Mouse (Mus musculus): ENCODE data around the gene Ctcf.
A peak's percentile ranks its signal among the peaks of the same experiment; 100 is the strongest.

Gene Ctcf

DNA sequence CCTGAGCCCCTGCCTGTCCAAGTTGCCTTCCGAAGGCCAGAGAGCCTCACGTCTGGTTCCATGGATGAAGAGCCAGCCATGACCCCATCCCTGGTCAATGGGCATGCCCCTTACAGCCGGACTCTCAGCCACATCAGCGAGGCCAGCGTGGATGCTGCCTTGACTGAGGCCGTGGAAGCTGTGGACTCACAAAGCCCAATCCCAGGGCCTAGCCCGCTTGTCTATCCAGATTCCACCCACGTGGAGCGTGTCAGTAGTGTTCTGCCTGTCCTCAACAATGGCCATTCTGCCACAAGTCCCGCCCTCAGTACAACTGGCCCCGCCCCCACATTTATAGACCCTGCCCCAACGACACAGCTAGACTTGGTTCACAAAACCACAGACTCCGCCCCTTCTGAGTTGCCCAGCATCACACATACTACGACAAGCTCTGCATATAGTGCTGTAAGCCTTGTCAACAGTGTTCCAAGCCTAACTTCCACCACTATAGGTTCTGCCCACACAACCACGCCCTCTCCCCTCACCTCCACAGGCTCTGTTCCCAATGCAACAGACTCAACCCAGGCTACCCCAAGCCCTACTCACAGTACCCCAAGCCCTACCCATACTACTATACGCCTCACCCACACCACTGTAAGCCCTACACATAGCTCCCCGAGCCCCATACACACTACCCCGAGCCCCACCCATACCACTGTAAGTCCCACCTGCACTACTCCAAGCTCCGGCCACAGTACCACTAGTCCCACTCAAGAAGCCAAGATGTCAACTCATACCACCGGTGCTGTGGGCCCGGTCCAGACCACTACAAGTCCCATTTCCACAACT is 18.7 kb upstream of the Ctcf start:
- no peak for DNase-seq (ENCODE audit: low read depth)

DNA sequence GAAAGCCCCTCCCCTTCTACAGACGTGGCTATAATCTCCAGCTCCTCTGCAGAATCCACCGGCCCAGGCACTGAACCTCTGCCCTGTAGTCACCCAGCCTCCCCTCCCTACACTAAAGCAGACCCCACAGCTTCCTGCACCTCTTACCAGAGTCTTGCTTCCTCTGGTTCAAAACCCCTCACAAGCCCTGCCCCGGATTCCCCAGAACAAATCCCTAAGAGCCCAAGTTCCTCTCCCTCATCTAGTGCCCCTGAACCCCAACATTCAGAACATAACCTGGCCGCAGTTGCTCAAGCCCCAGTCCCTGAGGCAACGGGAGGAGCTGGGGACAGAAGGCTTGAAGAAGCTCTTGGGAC is 18.1 kb upstream of the Ctcf start:
- DNase-seq (ENCODE audit: low read depth): no peak

DNA sequence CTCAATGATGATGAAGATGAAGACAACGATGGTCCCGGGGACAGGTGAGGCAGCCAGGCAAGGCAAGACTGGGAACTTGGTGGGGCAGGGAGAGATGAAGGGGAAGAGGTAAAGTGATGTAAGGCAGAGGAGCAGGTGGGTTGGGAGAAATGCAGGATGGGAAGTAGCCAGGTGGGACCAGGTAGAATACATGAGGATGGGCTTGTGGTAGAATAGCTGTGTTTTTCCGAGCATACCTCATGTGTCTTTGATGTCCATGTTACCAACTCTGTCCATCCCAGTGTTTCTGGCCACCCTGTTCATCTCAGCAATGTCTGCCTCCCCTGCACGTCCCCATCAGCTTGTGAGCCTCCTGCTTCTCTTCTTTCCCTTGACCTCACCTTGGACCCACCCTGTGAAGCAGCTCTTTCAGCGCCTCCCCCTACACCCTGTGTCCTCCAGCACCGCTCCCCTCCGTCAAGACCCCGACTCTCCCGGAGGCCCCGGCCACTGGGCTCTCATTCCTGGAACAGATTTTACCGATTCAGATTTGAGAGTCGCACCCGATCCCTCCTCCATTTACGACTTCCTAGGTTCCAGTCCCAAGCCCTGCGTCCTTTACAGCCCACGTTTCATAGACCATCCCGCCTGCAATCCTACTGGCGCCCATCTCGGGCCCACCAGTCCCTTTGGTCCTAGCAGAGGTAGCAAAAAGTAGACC is 17.3 kb upstream of the Ctcf start:
- no peak for DNase-seq (ENCODE audit: low read depth)

DNA sequence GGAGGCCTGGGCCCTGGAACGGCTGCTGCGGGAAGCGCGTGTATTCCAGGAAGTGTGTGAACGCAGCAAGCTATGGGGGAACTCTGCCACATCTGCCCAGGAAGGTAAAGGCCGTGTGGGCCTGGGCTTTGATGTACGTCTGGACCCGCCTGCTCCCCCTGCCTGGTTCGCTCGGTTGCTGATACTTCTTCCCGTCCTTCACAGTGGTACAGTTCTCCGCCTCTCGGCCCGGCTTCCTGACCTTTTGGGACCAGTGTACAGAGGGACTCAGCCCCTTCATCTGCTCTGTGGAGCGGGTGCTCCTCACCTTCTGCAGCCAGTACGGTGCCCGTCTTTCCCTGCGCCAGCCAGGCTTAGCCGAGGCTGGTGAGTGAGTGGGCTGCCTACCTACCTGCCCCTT is 16.2 kb upstream of the Ctcf start:
- DNase-seq (ENCODE audit: low read depth): no peak

DNA sequence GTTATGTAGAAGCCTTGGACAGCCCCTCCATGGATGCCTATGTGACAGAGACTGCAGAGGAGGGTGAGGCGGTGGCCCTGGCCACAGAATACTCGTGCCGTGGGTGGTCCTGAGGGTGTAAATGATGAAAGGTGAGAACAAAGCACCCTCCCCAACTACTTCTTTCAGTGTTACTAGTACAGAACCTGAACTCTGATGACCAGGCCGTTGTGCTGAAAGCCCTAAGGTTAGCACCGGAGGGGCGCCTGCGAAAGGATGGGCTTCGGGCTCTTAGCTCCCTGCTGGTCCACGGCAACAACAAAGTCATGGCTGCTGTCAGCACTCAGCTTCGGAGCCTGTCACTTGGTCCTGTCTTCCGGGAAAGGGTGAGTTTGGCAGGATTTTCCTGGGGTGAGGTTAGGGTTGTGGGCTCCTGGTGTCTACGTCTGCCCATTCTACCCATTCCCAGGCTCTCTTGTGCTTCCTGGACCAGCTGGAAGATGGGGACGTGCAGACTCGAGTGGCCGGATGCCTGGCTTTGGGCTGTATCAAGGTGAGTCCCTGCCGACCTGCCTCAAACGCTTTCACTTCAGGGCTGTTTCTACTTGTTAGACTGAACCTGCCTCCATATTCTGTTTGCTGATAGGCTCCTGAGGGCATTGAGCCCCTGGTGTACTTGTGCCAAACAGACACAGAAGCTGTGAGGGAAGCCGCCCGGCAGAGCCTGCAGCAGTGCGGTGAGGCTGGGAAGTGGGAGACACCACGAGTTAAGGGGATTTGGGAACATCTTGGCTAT is 15.2 kb upstream of the Ctcf start:
- no peak for DNase-seq (ENCODE audit: low read depth)

DNA sequence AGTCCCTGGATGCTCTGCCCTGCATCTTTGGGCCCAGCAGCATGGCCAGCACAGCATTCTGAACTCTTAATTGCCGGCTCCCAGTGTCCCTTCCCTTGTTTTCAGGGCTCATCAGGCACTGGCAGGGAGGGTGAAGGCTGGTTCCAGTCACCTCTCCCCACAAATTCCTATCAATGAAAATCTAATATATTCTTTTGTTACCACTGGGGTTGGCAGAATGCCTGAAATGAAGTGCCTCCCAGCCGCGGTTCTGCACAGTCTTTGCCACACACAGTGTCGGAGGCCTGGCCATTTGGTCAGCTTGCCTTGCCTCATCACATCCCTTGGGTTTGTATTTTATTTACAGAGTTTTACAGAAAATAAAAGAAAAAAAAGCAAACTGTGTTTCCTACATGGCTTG is 14.5 kb upstream of the Ctcf start:
- no peak for DNase-seq (ENCODE audit: low read depth)

DNA sequence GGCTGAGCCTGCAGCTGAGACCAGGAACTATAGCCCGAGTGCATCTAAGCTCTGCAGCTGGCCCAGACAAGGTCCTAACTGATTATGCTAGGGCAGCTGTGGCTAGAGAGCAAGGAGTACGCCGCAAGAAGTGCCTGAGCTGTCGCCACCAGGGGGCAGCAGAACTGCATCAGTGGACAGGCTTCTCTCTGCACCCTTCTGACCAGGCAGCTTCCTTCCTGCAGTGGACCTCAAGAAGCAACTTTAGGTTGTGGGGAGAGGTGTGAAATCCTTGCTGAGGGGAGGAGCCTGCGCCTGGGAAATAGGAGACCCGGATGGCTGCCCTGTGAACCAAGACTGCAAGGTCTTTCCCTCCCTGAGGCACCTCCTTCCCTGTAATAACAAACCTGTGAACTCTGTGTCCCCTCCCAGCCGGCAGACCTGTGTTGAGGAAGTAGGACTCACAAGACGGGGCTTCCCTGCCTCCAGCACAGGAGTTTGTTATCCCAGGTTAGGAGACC is 13.9 kb upstream of the Ctcf start:
- peak; percentile 97 for DNase-seq (ENCODE audit: low read depth)

DNA sequence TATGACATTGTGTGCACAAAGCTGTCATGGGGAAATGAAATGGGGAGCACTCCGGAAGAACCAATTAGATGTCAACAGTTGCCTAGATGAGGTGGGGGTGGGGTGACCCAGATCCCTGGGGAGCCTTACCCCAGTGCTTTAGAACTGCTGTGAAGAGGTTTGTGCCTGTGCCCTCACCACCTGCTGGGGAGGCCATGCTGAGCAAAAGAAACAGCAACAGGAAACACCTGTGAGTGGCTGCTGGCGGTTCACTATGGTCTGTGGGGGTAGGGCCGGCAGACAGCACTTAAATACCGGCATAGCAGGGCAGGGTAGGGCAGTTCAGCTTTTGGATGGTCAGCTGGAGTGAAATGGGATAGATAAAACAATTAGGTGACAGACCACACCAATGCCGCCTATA is 13.2 kb upstream of the Ctcf start:
- DNase-seq (ENCODE audit: low read depth): no peak

DNA sequence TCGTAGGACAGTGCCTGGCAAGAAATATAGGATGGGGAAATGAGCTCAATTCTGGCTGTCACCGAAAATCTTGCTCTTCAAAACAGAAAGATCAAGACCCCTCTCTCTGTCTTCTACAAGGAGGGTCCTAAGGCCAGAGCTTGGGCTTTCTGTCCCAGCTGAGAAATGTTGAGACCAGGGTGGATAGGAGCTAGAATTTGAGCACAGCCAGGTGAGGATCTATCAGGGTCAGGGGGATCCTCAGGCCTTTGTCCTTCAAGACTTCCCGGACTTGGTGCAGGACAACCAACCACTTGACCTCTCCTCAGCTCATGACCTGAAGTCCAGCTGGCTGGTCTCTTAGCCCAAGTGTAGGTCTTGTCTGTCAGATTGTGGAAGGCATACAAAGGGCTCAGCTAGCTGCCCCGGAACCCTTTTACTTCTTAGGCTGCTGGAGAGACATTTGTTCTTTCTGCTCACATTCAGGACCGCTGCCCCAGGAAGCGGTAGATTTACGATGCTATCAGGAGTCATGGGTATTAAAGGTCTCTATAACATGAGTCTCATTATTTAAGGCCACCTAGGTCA is 12.6 kb upstream of the Ctcf start:
- DNase-seq (ENCODE audit: low read depth): no peak

DNA sequence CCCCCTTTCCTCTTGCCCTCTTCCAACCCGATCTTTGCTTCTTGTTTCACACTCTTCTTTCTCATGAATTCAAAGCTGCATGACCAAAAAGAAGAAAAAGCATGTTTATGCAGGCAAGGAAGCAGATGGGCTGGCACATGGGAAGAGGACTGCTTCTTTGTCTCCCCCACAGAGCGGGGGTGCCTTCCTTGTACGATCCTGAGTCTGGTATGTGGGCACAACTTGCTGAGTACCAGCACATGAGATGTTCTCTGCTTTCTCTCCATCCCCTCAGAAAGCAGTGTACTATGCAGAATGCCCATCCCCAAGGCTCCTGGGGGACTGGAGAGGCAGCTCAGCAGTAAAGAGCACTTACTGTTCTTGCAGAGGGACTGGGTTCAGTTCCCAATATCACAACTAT is 12.0 kb upstream of the Ctcf start:
- no peak for DNase-seq (ENCODE audit: low read depth)

DNA sequence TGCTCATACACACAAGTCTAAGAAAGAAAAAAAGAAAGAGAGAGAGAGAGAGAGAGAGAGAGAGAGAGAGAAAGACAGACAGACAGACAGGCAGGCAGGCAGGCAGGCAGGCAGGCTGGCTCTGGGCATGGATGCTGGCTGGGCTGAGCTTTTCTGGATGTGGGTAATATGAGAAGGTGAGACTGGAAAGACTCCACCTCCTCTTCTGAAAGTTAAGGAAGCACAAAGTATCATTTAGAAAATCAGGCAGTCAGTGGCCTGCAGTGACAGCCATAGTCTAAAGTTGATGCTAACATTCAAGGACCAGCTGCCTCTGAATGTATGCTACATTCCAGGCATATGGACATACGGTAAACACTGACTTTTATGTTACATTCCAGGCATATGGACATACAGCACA is 11.5 kb upstream of the Ctcf start:
- no peak for DNase-seq (ENCODE audit: low read depth)

DNA sequence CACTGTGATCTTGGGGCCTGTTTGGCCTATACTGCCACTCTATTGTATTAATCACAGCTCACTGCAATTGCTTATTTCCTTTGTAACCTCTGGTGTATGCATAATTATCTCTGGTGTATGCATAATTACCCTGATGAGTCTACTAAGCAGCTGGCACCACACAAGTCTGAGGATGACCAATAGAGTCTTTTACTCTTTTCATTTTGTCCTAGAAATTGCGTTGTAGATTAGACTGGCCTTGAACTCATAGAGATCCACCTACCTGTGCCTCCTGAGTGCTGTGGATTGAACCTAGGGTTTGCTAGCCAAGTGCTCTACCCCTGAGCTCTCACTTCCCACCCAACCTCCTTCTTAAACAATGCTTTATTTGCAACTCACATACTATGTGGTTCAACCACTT is 10.3 kb upstream of the Ctcf start:
- no peak for DNase-seq (ENCODE audit: low read depth)

DNA sequence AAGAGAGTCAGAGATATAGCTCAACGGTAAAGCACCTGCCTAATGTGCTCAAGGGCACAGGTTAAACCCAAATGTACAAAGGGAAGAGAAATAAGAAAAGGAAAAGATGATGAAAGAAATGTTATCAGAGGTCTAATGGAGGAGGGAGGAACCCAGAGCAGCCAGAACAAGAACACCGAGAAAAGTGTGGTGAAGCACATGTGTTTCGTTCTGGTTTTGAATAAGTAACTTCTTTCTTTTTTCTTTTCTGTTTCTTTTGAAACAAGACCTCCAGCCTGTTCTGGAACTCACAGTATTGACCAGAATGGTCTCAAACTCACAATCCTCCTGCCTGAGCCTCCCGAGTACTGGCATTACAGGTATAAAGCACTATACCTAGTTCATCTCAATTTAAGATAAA is 7.0 kb upstream of the Ctcf start:
- DNase-seq (ENCODE audit: low read depth): no peak

DNA sequence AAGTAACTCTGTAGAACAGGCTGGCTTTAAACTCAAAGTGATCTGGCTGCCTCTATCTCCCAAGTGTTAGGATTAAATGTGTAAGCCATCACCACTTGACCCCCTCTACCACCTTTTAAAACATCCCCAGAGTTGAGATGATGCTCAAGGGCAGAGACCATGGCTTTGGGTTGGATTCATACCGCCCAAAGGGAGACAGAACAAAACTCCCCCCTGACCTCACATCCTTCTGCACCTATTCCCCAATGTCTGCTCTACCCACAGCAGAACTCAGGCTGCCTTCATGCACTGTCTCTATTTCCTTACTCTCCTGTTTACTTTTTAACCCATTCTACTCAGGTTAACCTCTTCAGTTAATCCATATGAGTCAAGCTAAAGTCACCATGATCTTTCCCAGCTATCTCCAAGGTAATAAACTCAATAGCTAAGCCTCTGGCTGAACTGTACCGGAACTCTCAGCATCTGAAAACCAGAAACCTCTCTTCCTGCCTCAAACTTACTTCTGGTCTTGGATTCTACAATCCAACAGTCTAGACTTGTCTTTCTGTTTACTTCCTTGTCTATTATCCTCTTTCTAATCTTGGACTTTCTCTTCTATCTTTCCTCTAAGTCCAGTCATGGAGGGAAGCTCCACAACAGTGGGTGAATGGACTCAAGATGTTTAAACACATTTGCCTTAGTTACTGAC is 1.5 kb upstream of the Ctcf start:
- no peak for DNase-seq (ENCODE audit: low read depth)

DNA sequence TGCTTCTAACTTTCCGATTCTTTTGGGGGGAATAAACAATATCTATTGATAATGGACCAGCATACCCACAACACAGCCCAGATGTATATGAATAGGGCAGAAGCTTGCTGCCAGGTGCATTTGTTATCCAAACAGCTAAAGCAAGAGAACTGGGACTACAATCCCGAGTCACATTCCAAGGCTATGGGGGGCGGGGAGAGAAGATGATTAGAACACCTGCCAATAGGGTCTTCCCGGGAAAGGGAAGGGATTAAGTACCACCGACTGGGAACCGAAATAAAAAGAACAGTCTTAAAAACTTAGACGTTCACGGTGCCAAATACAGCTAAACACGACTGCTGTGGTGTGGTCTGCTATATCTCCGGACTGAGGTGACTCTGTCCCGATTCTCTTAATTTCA is 887 bp upstream of the Ctcf start:
- no peak for DNase-seq (ENCODE audit: low read depth)

DNA sequence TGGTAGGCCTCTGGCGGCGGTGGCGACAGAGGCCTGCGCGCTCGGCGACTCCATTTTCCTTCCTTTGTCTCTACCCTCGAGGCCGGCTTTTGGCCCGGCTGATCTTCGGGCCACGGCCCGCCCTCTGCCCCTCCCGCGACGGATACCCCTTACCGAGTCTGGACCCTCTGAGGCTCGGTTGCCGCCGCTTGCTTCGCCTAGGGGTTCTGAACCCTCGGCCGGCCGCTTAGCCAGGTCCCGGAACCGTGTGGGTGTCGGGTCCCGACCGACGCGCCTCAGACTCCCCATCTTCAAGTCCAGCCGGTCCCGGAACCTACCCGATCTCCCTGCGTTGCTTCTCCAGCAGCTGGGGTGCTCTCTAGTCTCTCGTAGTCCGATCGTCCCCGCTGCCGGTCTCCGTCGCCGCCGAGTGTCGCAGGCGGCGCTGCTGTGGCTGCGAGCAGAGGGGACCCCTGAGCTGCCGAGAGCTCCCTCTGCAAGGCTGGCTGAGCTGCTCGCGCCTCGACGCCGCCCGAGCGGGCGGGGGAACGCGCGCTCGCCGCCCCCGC is 669 bp downstream of the Ctcf start, which contains the start of gene Agrp:
Gene Agrp (minus strand): TSS at position 431 of the 548 bp plus-strand sequence.
- no peak for DNase-seq (ENCODE audit: low read depth)

DNA sequence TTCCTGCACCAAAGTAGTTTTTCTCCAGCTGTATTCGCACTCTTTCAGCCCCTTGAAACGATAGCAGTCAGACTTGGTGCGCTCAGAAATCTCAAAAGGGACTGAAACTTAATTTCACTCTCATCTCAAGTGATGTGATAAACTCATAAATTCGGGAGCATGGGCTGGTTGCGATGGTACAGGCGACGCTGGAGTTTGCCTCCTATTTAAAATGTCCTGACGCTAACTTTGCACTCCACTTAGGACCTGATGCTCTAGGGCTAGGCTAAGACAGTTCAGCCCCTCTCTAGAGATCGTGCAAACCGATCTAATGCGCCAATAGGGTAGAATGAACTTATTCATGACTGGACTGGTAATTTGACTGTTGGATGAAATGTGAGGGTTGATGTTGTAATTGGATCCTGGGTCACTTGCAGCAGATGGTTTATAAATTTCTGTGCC is 1.3 kb downstream of the Ctcf start:
- DNase-seq (ENCODE audit: low read depth): no peak

DNA sequence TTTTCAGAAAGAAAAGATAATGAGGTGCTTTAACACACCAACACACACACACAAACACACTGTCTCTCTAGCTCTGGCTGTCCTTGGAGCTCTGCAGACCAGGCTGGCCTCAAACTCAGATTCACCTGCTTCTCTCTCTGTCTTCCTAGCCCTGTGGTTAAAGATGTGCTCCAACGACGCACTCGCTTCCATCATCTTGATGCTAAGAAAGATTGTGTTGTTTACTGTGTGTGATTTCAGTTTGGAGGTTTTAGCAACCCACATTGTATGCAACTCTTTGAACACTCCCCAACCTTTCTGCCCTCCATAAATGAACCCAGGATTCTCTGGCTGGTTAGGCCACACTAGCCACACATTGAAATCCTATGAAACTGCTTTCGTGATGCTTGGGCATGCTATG is 2.1 kb downstream of the Ctcf start:
- DNase-seq (ENCODE audit: low read depth): no peak

DNA sequence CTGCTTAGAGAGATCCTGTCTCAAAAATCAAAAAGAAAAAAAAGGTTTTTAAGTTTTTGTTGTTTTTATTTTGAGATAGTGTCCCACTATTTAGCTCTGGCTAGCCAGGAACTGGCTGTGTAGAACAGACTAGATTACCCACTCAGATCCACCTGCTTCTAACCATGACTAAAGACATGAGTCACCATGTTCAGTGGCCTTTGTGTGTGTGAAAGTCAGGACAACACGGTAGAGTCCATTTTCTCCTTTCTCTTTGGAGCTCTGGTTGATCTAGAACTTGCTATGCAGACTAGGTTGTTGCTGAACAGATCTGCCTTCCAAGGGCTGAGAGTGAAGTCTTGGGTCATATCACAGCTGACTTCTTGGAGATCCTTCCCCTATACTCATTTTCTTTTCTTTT is 3.5 kb downstream of the Ctcf start:
- no peak for DNase-seq (ENCODE audit: low read depth)

DNA sequence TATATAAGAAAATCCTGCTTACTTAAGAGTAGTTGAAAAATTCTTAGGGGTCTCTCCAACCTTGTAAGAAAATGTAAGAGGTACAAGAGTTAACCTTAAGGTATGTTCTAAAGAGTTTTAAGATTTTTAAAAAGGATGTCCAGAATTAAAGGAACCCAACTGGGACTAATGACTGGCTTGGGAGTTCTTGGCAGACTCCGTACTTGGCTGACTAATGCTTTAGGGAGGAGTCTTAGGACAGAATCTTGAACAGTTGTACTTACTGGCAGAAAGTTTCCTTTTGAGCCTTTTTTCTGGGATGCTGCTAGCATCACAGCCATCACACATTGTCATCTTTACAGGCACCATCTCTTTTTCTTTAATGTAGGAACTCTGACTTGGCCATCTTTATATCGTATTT is 4.1 kb downstream of the Ctcf start:
- DNase-seq (ENCODE audit: low read depth): no peak

DNA sequence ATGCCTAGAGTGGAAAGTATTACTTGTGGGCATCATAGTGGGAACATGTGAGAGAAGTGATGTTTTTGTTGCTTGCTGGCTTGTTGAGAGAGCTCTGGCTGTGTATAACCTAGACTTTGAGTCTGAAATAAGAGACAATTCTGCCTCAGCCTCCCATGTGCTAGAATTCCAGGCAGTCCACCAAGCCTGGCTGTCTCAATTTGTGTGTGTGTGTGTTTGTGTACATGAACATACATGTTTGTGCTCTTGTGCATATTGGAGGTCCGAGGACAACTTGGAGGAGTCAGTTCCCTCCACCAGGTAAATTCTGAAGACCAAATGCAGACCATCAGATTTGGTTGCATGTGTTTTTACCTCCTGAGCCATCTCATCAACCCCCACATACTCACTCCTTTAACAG is 8.8 kb downstream of the Ctcf start:
- DNase-seq (ENCODE audit: low read depth): no peak

DNA sequence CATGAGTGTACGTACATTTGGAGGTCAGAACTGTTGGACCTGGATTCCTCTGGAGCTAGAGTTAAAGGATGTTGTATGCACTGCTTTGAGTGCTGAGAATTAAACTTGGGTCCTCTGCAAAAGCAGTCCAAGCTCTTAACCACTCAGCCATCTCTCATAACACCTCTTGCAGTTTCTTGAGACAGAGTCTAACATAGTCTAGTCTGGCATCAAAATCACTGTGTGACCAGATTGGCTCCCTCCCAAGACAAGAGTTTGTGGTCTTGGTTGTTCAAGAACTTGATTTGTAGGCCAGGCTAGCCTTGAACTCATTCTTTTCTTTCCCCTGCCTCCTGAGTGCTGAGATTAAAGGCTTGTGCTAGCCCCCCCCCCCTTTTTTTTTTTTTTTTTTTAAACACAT is 12.6 kb downstream of the Ctcf start:
- DNase-seq (ENCODE audit: low read depth): no peak

Measured in c-Kit-positive CD71-negative TER-119-negative erythroid progenitor cells, embryonic 14.5 days (primary cell).